Mouse (Mus musculus) layer of hippocampus, adult 18-20 months (tissue): ENCODE measurements around the gene Meltf. TPM values are rescaled to one million over a fixed set of nuclear protein-coding genes. Genes with fewer than 3 reads are reported as not detected.
A peak's percentile ranks its signal among the peaks of the same experiment; 100 is the strongest.
"Not testable (repeated sequence)": the region's sequence is repeated elsewhere in the genome, so short reads cannot be mapped to it uniquely, and the experiment has no call there.

Source experiments
- DNase-seq, 2 experiments: peaks; one replicate each; pipeline ENCODE4 v3.0.0; 2022; ENCODE audit warnings: low spot score in 2 of 2
- total RNA-seq, 2 experiments: library from RNA; stranded (reverse); gene quantifications; 2 replicates each; pipeline ENCODE4 v1.2.3; 2021

Meltf gene
- total RNA-seq, 2 experiments from 2014 or later: 0.08 to 0.22 TPM

DNA sequence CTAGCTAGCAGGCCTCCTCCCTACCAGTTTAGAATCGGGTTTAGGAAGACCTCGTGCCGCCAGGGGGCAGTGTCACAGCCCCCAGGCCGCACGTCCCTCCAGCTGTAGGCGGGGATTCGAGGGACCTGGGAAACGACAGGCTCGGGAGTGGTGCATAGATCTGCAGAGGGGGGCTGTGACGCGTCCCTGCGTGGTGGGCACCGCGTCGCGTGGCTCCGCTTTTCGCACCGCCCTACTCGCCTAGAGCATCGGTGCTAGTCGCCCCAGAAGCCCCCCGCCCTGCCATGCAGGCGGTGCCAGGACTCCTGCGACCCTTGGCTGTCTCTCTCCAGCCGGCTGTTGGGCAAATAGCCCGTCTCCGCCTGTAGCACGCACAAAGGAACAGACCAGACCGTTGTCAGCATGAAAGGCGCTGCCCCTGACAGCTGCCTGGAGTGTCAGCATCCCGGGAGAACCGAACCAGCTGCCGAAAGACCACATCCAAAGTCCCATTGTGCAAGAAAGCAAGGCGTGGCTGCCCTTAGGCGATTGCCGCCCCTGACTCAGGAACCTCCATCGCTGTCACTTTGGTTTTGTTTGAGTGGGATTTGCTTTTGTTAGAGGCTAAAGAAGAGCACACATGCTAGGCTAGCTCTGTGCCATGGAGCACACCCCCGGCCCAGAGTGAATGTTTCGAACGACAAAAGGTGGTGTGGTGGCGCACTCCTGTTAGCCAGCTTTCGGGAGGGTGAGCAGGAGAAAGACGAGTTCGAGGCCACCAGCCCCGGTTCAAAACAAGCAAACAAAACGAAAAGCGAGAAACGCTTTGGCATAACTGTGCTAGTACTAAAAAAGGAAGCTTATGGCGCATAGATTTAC is 54.5 kb downstream of the Meltf start:
- DNase-seq: peak; percentile 87 to 92

DNA sequence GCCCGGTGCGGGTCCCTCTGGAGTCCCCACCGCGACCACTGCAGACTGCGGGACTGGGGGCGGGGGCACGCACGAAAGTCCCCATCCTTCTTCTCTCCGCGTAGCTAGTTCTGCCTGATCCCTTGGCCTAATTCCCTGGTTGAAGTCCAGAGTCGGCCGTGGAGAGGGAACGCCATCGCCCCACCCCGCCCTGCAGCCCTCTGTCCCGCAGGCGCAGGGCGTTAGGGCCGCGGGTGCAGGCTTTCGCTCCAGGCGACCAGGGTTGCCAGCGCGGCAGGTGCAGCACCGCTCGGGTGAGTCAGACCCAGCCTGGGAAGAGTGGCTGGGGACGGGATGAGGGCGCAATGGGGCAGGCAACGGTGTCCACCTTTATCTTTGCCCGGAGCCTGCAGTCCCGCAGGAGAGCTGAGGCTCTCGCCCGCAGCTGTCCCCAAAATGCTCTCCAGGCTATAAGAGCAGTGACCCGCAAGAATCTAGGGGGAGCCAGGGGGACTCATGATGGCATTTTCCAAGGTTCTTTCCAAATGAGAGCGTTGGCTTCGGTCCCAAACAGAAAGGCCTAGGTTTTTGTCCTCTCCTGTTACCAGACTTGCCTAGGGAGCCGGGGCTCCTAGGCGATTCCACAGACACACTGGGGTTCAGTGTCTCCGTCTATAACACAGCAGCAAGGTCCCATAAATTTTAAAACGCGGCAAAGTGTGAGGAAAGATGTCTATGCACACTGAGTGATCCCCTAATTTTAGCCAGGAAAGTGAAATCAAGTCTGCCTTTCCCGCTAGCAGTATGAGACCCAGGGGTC is 55.3 kb downstream of the Meltf start, which contains the start of gene Pigz:
Pigz (plus strand) TSS at position 101 of the 799 bp plus-strand sequence.
- peak in 1 of 2 experiments; percentile 60 for DNase-seq

GRCm38 (mm10) chr16:31934550-31935010 is 56.0 kb downstream of the Meltf start:
- no peak for DNase-seq

DNA sequence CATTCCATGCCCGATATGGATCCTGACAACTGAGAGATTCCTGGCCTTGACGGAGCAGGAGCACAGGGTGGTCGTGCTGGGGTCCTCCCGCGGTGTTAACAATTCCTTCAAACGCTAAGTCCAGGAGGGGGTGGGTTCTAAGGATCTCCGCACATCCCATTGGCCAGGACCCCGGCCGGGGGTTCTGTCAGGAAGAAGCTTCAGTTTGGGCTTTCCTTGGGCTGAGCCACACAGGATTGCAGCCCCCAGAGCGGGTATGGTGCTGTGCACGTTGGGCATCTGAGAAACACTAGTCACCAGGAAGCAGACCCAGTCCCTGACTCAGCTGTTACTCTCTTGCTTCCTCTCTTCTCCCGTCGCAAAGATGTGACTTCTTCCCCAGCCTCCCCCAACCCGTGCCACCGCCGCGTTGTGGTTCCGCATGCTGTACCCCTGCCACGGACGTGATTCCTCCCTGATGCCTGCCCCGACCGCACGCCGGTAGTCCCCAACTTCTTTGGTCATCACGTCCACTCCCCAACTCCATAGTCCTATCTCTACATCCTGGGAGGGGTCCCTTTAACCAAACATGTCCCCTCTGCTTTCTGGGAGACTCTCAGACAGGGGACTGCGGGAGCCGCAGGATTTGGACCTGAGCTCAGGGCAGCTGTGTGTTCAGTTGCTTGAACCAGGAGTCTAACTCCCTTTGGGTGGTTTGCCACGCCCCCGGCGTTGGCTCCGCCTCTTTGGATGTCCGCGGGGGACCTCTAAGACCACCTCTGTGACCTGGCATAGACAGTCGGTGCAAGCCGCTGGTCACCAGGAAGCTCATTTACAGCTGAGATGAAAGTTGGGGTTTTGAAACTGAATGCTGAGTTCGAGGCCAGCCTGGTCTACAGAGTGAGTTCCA is 56.7 kb downstream of the Meltf start:
- peak in 1 of 2 experiments; percentile 39 for DNase-seq

- DNase-seq: no peak
These were observed 58.0 kb downstream of the Meltf start for GRCm38 (mm10) chr16:31936568-31936967.

- no peak for DNase-seq
These were observed 60.2 kb downstream of the Meltf start for GRCm38 (mm10) chr16:31938856-31939255.

- DNase-seq: no peak
These were observed 62.0 kb downstream of the Meltf start for GRCm38 (mm10) chr16:31940586-31940985.

DNA sequence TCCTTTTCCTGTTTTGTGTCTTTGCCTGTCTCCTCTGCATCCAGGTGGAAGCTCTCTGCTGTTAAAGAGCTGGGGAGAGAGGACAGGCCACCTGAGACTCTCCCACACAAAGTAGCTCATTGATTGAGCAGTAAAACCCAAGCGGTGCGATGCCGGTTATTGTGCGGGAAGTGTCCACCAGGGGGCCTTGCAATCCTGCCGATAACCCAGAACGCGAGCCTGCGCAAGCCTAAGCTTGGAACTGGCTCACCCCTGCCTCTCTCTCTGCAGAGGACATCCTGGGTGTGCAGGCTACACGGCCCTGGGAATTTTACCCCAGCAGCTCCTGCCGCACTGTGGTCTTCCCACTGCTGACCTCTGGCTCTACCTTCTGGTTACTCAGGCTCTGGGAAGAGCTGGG is 65.4 kb downstream of the Meltf start:
- DNase-seq: peak; percentile 72 to 90

- DNase-seq: no peak
These were observed 66.2 kb downstream of the Meltf start for GRCm38 (mm10) chr16:31944698-31945255.

DNA sequence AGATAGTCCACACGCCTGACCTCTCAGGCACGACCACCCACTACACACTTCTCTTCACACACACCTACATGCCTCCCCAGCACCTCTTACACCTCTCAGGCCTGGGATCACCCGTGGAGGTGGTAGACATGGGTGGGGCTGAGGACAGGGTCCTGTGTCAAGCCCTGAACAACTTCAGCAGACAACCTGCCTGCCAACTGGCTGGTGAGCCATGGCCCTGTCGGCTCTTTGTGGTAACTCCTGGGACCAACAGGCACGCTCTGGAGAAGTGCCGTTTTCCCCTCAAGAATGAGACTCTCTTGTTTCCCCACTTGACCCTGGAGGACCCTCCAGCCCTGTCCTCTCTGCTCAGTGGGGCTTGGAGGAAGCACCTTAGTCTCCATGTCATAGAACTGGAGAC is 66.8 kb downstream of the Meltf start:
- DNase-seq: no peak

- DNase-seq: not testable (repeated sequence)
These were observed 67.4 kb downstream of the Meltf start for GRCm38 (mm10) chr16:31945986-31946385.

DNA sequence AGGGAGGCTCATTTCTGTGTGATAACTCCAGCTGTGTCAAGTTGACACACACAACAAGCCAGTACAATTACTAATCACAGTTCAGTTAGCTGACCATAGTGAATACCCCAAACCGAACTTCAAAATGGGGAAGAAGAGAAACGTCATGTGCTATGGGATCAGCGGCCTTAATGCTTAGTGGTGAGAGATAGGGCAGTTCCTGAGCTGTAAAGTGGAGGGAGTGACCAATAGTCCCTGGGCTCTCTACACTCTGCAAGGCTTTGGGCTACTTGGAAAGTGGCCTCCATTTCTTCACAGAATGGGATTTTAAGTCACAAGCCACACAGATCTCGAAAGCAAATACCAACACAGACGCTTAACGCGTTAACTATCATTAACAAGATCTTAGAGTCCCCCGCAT is 68.7 kb downstream of the Meltf start:
- no peak for DNase-seq

- peak in 1 of 2 experiments; percentile 51 for DNase-seq
These were observed 69.3 kb downstream of the Meltf start for GRCm38 (mm10) chr16:31947901-31948316.

- peak; percentile 94 to 97 for DNase-seq
These were observed 69.8 kb downstream of the Meltf start, which contains the start of the genes 0610012G03Rik and Ncbp2 for GRCm38 (mm10) chr16:31948345-31948774. Gene 0610012G03Rik, minus strand, starts transcription at chr16:31948494. Gene Ncbp2, plus strand, starts transcription at chr16:31948513.

Other genes with a start within 250 kb of the Meltf start
- 10 to 100 TPM; 88.2 to 95.2 TPM for gene Dlg1, start 215.4 kb upstream of the Meltf start, total RNA-seq
- 10 to 100 TPM; 19.4 to 23.3 TPM for gene Pigz, start 55.0 kb downstream of the Meltf start, total RNA-seq
- gene 0610012G03Rik, start 69.7 kb downstream of the Meltf start, total RNA-seq: 10 to 100 TPM; 41.2 to 41.5 TPM
- gene Ncbp2, start 69.7 kb downstream of the Meltf start, total RNA-seq: 10 to 100 TPM; 51.4 to 53.4 TPM
- gene Senp5, start 124.5 kb downstream of the Meltf start, total RNA-seq: 10 to 100 TPM; 37.7 to 39.0 TPM
- 10 to 100 TPM; 28.7 to 29.8 TPM for gene Pak2, start 200.5 kb downstream of the Meltf start, total RNA-seq
- gene Pigx, start 220.9 kb downstream of the Meltf start, total RNA-seq: 10 to 100 TPM; 23.4 to 25.2 TPM
- gene Cep19, start 221.0 kb downstream of the Meltf start, total RNA-seq: 10 to 100 TPM; 65.8 to 66.3 TPM